Mouse (Mus musculus): ENCODE results near the gene Acbd4. TPM values are rescaled to one million over a fixed set of nuclear protein-coding genes. Genes with fewer than 3 reads are reported as not detected.

The Acbd4 gene
- 7.0 and 8.3 TPM in 2 replicates for polyA plus RNA-seq (2016; fragmentation: Nextera tagmentation; extraction: Ambion mirVana)

DNA sequence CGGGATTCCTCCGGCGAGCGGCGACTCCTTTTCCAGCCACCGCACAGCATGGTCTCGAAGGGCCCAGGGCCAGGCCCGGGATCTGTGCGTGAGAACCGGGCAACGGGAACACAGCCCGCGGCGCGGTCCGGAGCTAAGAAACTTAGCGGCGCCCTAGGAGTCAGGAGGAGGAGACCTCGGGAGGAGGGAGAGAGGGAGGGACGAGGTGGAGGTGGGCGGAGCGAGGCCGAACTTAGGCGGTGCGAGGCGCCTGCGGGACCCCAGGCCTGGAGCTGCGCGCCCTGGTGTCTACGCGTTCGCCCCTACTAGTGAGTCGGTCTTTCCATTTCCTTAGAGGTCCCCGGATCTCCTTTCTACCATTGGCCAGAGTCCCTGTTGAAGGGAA is at the start of gene Acbd4, which contains the start of gene Plcd3:
Gene Acbd4 (plus strand): TSS at position 202 of the 385 bp plus-strand sequence.
Gene Plcd3 (minus strand): TSS at position 178 of the 385 bp plus-strand sequence.
- H3K9ac ChIP-seq = peak within 1 kb of the TSS; percentile 57

GRCm38 (mm10) chr11:103052078-103052477 is 49.4 kb upstream of the Acbd4 start:
- no peak for ATAC-seq (ENCODE audit: low FRiP score)
- Histone ChIP-seq H3K27ac (no peak overlapping the region), H3K4me1 (no peaks in the 10 kb centered on the region), H3K9me3 (replicated peaks) (no peaks in the 10 kb centered on the region), H3K36me3 (peaks cover 66% of the 10 kb centered on the region), H3K4me2 (replicated peaks) (no peak overlapping the region), H3K27me3 (no peaks in the 10 kb centered on the region), H3K4me3 (no peak overlapping the region), H3K9ac (no peak overlapping the region)
- WGBS = 92% methylated on average over 6 of the region's 6 CpGs

More for the DNA sequence above, at the start of gene Acbd4, which contains the start of gene Plcd3:
- Histone ChIP-seq H3K27me3 (peaks cover 68% of the 10 kb centered on the region), H3K9me3 (replicated peaks) (no peaks in the 10 kb centered on the region), H3K4me2 (replicated peaks) (peak within 1 kb of the TSS; percentile 75), H3K4me3 (peak within 1 kb of the TSS; percentile 40), H3K36me3 (no peaks in the 10 kb centered on the region), H3K4me1 (peaks cover 24% of the 10 kb centered on the region), H3K27ac (no peak within 1 kb of the TSS)
- peak; percentile 30; the same call in 1 of the 2 replicates for ATAC-seq (ENCODE audit: low FRiP score)
- WGBS = under 1% methylated on average over 34 of the region's 34 CpGs

GRCm38 (mm10) chr11:103053191-103054076 is 48.0 kb upstream of the Acbd4 start:
- Histone ChIP-seq H3K27me3 (no peaks in the 10 kb centered on the region), H3K4me3 (no peak overlapping the region), H3K36me3 (peaks cover 75% of the 10 kb centered on the region), H3K9ac (no peak overlapping the region), H3K27ac (no peak overlapping the region), H3K4me1 (peaks cover 2% of the 10 kb centered on the region), H3K4me2 (replicated peaks) (no peak overlapping the region), H3K9me3 (replicated peaks) (no peaks in the 10 kb centered on the region)
- no peak for ATAC-seq (ENCODE audit: low FRiP score)
- 91% methylated on average over 18 of the region's 18 CpGs for WGBS

GRCm38 (mm10) chr11:103054798-103055197 is 46.7 kb upstream of the Acbd4 start:
- Histone ChIP-seq H3K4me1 (peaks cover 2% of the 10 kb centered on the region), H3K9ac (no peak overlapping the region), H3K27me3 (no peaks in the 10 kb centered on the region), H3K36me3 (peaks cover 85% of the 10 kb centered on the region), H3K4me2 (replicated peaks) (no peak overlapping the region), H3K9me3 (replicated peaks) (no peaks in the 10 kb centered on the region), H3K27ac (no peak overlapping the region), H3K4me3 (no peak overlapping the region)
- WGBS = 48% methylated on average over 6 of the region's 6 CpGs
- ATAC-seq (ENCODE audit: low FRiP score) = no peak

GRCm38 (mm10) chr11:103056636-103057035 is 44.8 kb upstream of the Acbd4 start:
- ATAC-seq (ENCODE audit: low FRiP score) = no peak
- Histone ChIP-seq H3K9me3 (replicated peaks) (no peaks in the 10 kb centered on the region), H3K4me1 (peaks cover 2% of the 10 kb centered on the region), H3K27ac (no peak overlapping the region), H3K36me3 (peaks cover 89% of the 10 kb centered on the region), H3K4me3 (no peak overlapping the region), H3K4me2 (replicated peaks) (no peak overlapping the region), H3K9ac (no peak overlapping the region), H3K27me3 (no peaks in the 10 kb centered on the region)
- 94% methylated on average over 7 of the region's 7 CpGs for WGBS

GRCm38 (mm10) chr11:103058499-103059085 is 42.9 kb upstream of the Acbd4 start:
- H3K9ac ChIP-seq = no peak overlapping the region
- no peaks in the 10 kb centered on the region for H3K9me3 ChIP-seq (replicated peaks)
- H3K4me2 ChIP-seq (replicated peaks) = no peak overlapping the region
- 88% methylated on average over 3 of the region's 3 CpGs for WGBS
- no peaks in the 10 kb centered on the region for H3K27me3 ChIP-seq
- H3K27ac ChIP-seq = no peak overlapping the region
- ATAC-seq (ENCODE audit: low FRiP score) = no peak
- peaks cover 86% of the 10 kb centered on the region for H3K36me3 ChIP-seq
- no peak overlapping the region for H3K4me3 ChIP-seq
- H3K4me1 ChIP-seq = peaks cover 2% of the 10 kb centered on the region

DNA sequence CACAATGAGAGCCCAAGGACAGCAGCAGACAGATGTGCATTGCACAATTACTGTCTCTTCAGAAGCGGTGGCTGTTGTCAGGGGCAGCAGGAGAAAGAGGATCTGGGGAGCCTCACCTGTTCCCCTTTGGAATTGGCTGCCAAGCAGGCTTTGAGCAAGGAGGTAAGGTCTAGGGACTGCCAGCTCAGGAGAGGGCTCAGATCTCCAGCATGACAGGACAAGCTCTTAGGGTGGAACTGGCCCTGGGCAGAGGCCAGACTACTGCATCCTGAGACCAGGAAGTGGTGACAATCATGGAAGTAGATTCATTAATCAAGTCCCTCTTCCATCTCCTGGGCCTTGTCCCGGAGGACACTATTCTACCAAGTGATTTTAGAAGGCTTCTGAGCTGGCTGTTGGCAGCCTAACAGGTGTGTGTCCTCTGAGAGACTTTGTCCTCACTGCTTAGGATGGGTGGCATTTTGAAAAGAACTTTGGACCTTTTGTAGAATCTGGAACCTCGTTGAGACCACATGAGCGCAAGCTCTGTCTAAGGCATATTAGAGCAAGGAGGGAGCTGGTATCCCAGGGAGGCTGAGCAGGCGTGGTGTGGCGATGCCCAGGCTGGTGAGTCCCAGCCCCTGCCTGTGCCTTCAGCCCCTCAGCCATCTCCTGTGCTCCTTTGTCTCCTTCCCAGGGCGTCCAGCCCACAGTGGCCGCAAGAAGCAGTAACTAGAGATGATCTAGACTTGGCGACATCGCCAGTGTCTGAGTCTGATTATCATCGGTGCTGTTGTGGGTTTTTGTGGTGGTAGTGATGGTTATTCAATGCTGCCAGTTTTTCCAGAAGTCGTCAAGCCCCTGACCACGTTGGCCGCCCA is 35.1 kb upstream of the Acbd4 start:
- H3K36me3 ChIP-seq = peaks cover 78% of the 10 kb centered on the region
- 95% methylated on average over 14 of the region's 14 CpGs for WGBS
- no peak overlapping the region for H3K9ac ChIP-seq
- H3K4me1 ChIP-seq = no peaks in the 10 kb centered on the region
- H3K27ac ChIP-seq = no peak overlapping the region
- H3K4me3 ChIP-seq = no peak overlapping the region
- H3K27me3 ChIP-seq = no peaks in the 10 kb centered on the region
- no peaks in the 10 kb centered on the region for H3K9me3 ChIP-seq (replicated peaks)
- H3K4me2 ChIP-seq (replicated peaks) = no peak overlapping the region
- no peak for ATAC-seq (ENCODE audit: low FRiP score)

GRCm38 (mm10) chr11:103067051-103067361 is 34.5 kb upstream of the Acbd4 start:
- no peaks in the 10 kb centered on the region for H3K9me3 ChIP-seq (replicated peaks)
- H3K4me2 ChIP-seq (replicated peaks) = no peak overlapping the region
- peaks cover 72% of the 10 kb centered on the region for H3K36me3 ChIP-seq
- no peaks in the 10 kb centered on the region for H3K27me3 ChIP-seq
- H3K9ac ChIP-seq = no peak overlapping the region
- no peak overlapping the region for H3K4me3 ChIP-seq
- 95% methylated on average over 6 of the region's 6 CpGs for WGBS
- H3K4me1 ChIP-seq = no peaks in the 10 kb centered on the region
- ATAC-seq (ENCODE audit: low FRiP score) = no peak
- no peak overlapping the region for H3K27ac ChIP-seq

- ATAC-seq (ENCODE audit: low FRiP score) = no peak
- H3K27me3 ChIP-seq = no peaks in the 10 kb centered on the region
- no peaks in the 10 kb centered on the region for H3K4me1 ChIP-seq
- H3K9me3 ChIP-seq (replicated peaks) = no peaks in the 10 kb centered on the region
- H3K27ac ChIP-seq = no peak overlapping the region
- no peak overlapping the region for H3K4me2 ChIP-seq (replicated peaks)
- no peak overlapping the region for H3K9ac ChIP-seq
- H3K36me3 ChIP-seq = peaks cover 68% of the 10 kb centered on the region
- WGBS = 81% methylated on average over 8 of the region's 8 CpGs
- no peak overlapping the region for H3K4me3 ChIP-seq
Observed at GRCm38 (mm10) chr11:103067457-103068001, 34.0 kb upstream of the Acbd4 start.

- H3K36me3 ChIP-seq = peaks cover 63% of the 10 kb centered on the region
- no peaks in the 10 kb centered on the region for H3K4me1 ChIP-seq
- no peak overlapping the region for H3K4me3 ChIP-seq
- H3K9me3 ChIP-seq (replicated peaks) = no peaks in the 10 kb centered on the region
- no peak overlapping the region for H3K9ac ChIP-seq
- no peak for ATAC-seq (ENCODE audit: low FRiP score)
- no peak overlapping the region for H3K27ac ChIP-seq
- no peak overlapping the region for H3K4me2 ChIP-seq (replicated peaks)
- 91% methylated on average over 4 of the region's 4 CpGs for WGBS
- no peaks in the 10 kb centered on the region for H3K27me3 ChIP-seq
Observed at GRCm38 (mm10) chr11:103068272-103068671, 33.2 kb upstream of the Acbd4 start.

DNA sequence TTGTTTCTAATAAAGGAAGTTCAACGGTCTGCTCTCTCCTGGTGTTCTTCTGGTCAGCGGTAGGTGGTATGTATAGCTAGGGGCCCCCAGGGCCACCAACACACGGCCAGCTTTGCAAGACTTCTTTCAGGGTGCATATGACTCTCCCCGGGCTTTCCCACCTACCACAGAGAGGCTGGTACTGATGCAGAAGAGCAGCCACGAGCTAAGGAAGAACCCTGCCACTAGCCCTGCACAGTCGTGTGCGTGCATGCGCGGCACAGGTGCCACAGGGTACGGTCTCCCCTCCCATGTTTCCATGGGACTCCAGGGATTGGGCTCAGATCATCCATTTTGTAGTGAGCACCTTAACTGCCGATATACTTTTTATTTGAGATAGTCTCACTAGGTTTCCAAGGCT is 32.6 kb upstream of the Acbd4 start:
- H3K4me1 ChIP-seq = no peaks in the 10 kb centered on the region
- no peak overlapping the region for H3K4me3 ChIP-seq
- H3K9me3 ChIP-seq (replicated peaks) = no peaks in the 10 kb centered on the region
- H3K4me2 ChIP-seq (replicated peaks) = no peak overlapping the region
- no peak for ATAC-seq (ENCODE audit: low FRiP score)
- no peaks in the 10 kb centered on the region for H3K27me3 ChIP-seq
- H3K36me3 ChIP-seq = peaks cover 56% of the 10 kb centered on the region
- WGBS = 92% methylated on average over 11 of the region's 11 CpGs
- H3K27ac ChIP-seq = no peak overlapping the region
- no peak overlapping the region for H3K9ac ChIP-seq

GRCm38 (mm10) chr11:103069731-103070130 is 31.8 kb upstream of the Acbd4 start:
- Histone ChIP-seq H3K36me3 (peaks cover 48% of the 10 kb centered on the region), H3K27ac (no peak overlapping the region), H3K9ac (no peak overlapping the region), H3K4me1 (peaks cover 6% of the 10 kb centered on the region; the same call in 1 of the 2 replicates), H3K4me3 (no peak overlapping the region), H3K27me3 (no peaks in the 10 kb centered on the region), H3K9me3 (replicated peaks) (no peaks in the 10 kb centered on the region), H3K4me2 (replicated peaks) (no peak overlapping the region)
- 100% methylated on average over 2 of the region's 2 CpGs for WGBS
- ATAC-seq (ENCODE audit: low FRiP score) = no peak
